Mouse (Mus musculus): ENCODE data around the gene Rbm5. TPM values are rescaled to one million over a fixed set of nuclear protein-coding genes. Genes with fewer than 3 reads are reported as not detected.

The Rbm5 gene
- polyA plus RNA-seq, 1 experiment: 118 TPM

- 69% methylated on average over 7 of the region's 7 CpGs for WGBS
Measured at GRCm38 (mm10) chr9:107694627-107695026, 76.2 kb downstream of the Rbm5 start.

GRCm38 (mm10) chr9:107693433-107693987, 77.3 kb downstream of the Rbm5 start:
- 56% methylated on average over 4 of the region's 4 CpGs for whole genome bisulfite sequencing

More at GRCm38 (mm10) chr9:107694627-107695026, 76.2 kb downstream of the Rbm5 start:
- TF ChIP-seq CTCF (IDR thresholded peaks at IDR 0.05; ENCODE audit: control insufficient read depth, insufficient read depth, low read length) (no peak), POLR2A (IDR thresholded peaks at IDR 0.05; ENCODE audit: borderline replicate concordance, control insufficient read depth, low read depth, low read length) (no peak)
- Histone ChIP-seq H3K4me1 (ENCODE audit: control insufficient read depth, insufficient read depth, low read length) (no peaks in the 10 kb centered on the region), H3K4me3 (replicated peaks; ENCODE audit: control insufficient read depth, low read depth, low read length) (no peak overlapping the region), H3K27ac (ENCODE audit: control insufficient read depth, insufficient read depth, low read depth, low read length, poor library complexity) (no peak overlapping the region)

DNA sequence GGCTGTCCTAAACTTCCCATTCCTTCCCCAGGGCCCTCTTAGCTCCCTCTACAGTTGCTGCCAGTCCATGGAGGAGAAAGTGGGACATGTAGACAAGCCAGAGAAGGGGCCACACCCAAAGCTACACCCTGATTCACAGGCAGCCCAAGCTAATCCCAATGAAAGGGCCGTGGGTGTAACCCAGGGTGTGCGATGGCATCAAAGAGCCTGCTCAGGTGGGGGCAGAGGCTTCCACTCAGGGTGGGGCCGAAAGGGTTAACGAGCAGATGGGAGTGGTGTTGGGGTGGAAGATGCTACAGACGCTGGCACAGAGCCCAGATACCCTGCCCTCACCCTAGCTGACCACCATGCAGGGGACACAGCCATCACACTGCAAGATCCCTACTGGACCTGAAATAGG, 78.0 kb downstream of the Rbm5 start:
- H3K27ac ChIP-seq (ENCODE audit: control insufficient read depth, insufficient read depth, low read depth, low read length, poor library complexity): no peak overlapping the region
- H3K4me1 ChIP-seq (ENCODE audit: control insufficient read depth, insufficient read depth, low read length): no peaks in the 10 kb centered on the region
- TF ChIP-seq POLR2A (IDR thresholded peaks at IDR 0.05; ENCODE audit: borderline replicate concordance, control insufficient read depth, low read depth, low read length) (no peak), CTCF (IDR thresholded peaks at IDR 0.05; ENCODE audit: control insufficient read depth, insufficient read depth, low read length) (no peak)
- no peak overlapping the region for H3K4me3 ChIP-seq (replicated peaks; ENCODE audit: control insufficient read depth, low read depth, low read length)
- WGBS: 76% methylated on average over 5 of the region's 5 CpGs

More at GRCm38 (mm10) chr9:107693433-107693987, 77.3 kb downstream of the Rbm5 start:
- TF ChIP-seq POLR2A (IDR thresholded peaks at IDR 0.05; ENCODE audit: borderline replicate concordance, control insufficient read depth, low read depth, low read length) (no peak), CTCF (IDR thresholded peaks at IDR 0.05; ENCODE audit: control insufficient read depth, insufficient read depth, low read length) (no peak)
- no peaks in the 10 kb centered on the region for H3K4me1 ChIP-seq (ENCODE audit: control insufficient read depth, insufficient read depth, low read length)
- no peak overlapping the region for H3K27ac ChIP-seq (ENCODE audit: control insufficient read depth, insufficient read depth, low read depth, low read length, poor library complexity)
- H3K4me3 ChIP-seq (replicated peaks; ENCODE audit: control insufficient read depth, low read depth, low read length): no peak overlapping the region

DNA sequence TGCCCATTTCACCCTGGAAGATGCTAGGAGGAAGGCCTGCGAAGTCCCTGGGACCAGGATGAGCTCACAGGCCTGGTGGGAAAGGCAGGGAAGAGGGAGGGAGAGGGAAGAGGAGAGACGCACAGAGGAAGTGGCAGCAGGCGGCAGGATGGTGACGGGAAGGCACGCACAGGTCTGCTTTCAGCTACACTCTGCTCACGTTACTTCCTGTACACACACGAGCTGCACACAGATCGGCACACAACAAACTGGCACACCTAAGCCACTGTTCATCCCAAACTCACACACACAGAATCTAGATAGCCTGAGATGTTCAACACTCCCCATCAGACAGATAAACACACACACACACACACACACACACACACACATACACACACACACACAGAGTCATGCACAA, 80.4 kb downstream of the Rbm5 start:
- no peak overlapping the region for H3K27ac ChIP-seq (ENCODE audit: control insufficient read depth, insufficient read depth, low read depth, low read length, poor library complexity)
- WGBS: 20% methylated on average over 8 of the region's 8 CpGs
- no peaks in the 10 kb centered on the region for H3K4me1 ChIP-seq (ENCODE audit: control insufficient read depth, insufficient read depth, low read length)
- TF ChIP-seq CTCF (IDR thresholded peaks at IDR 0.05; ENCODE audit: control insufficient read depth, insufficient read depth, low read length) (no peak), POLR2A (IDR thresholded peaks at IDR 0.05; ENCODE audit: borderline replicate concordance, control insufficient read depth, low read depth, low read length) (no peak)
- no peak overlapping the region for H3K4me3 ChIP-seq (replicated peaks; ENCODE audit: control insufficient read depth, low read depth, low read length)

Other genes with a start within 250 kb of the Rbm5 start
- 2.2 and 6.6 TPM in 2 replicates for gene Tmem115, start 237.1 kb downstream of the Rbm5 start, polyA plus RNA-seq (2011; ENCODE audit: insufficient read depth, insufficient read length, low replicate concordance, missing spikeins)
- gene Cyb561d2, start 228.8 kb downstream of the Rbm5 start, polyA plus RNA-seq (2011; ENCODE audit: insufficient read depth, insufficient read length, low replicate concordance, missing spikeins): 6.0 and 10.3 TPM in 2 replicates
- 9.3 and 24.6 TPM in 2 replicates for gene Nprl2, start 228.8 kb downstream of the Rbm5 start, polyA plus RNA-seq (2011; ENCODE audit: insufficient read depth, insufficient read length, low replicate concordance, missing spikeins)
- gene Zmynd10, start 223.7 kb downstream of the Rbm5 start, polyA plus RNA-seq (2011; ENCODE audit: insufficient read depth, insufficient read length, low replicate concordance, missing spikeins): not detected in 2 replicates
- gene Rassf1, start 219.4 kb downstream of the Rbm5 start, polyA plus RNA-seq (2011; ENCODE audit: insufficient read depth, insufficient read length, low replicate concordance, missing spikeins): 31.3 and 32.3 TPM in 2 replicates
- 15.0 and 22.1 TPM in 2 replicates for gene Tusc2, start 207.7 kb downstream of the Rbm5 start, polyA plus RNA-seq (2011; ENCODE audit: insufficient read depth, insufficient read length, low replicate concordance, missing spikeins)
- 6.8 and 7.2 TPM in 2 replicates for gene Hyal2, start 203.1 kb downstream of the Rbm5 start, polyA plus RNA-seq (2011; ENCODE audit: insufficient read depth, insufficient read length, low replicate concordance, missing spikeins)
- 2.9 and 8.5 TPM in 2 replicates for gene Hyal1, start 194.1 kb downstream of the Rbm5 start, polyA plus RNA-seq (2011; ENCODE audit: insufficient read depth, insufficient read length, low replicate concordance, missing spikeins)
- gene Naa80, start 192.1 kb downstream of the Rbm5 start, polyA plus RNA-seq (2011; ENCODE audit: insufficient read depth, insufficient read length, low replicate concordance, missing spikeins): 14.9 and 34.9 TPM in 2 replicates
- gene Hyal3, start 190.2 kb downstream of the Rbm5 start, polyA plus RNA-seq (2011; ENCODE audit: insufficient read depth, insufficient read length, low replicate concordance, missing spikeins): 2.8 TPM in 1 of 2 replicates, not detected in the other
- gene Ifrd2, start 183.4 kb downstream of the Rbm5 start, polyA plus RNA-seq (2011; ENCODE audit: insufficient read depth, insufficient read length, low replicate concordance, missing spikeins): 172 and 173 TPM in 2 replicates
- gene Sema3b, start 161.8 kb downstream of the Rbm5 start, polyA plus RNA-seq (2011; ENCODE audit: insufficient read depth, insufficient read length, low replicate concordance, missing spikeins): 2.1 TPM in 1 of 2 replicates, not detected in the other
- gene Gnai2, start 135.6 kb downstream of the Rbm5 start, polyA plus RNA-seq (2011; ENCODE audit: insufficient read depth, insufficient read length, low replicate concordance, missing spikeins): 198 and 273 TPM in 2 replicates
- 1.8 and 4.7 TPM in 2 replicates for gene Slc38a3, start 101.5 kb downstream of the Rbm5 start, polyA plus RNA-seq (2011; ENCODE audit: insufficient read depth, insufficient read length, low replicate concordance, missing spikeins)
- gene Gnat1, start 91.3 kb downstream of the Rbm5 start, polyA plus RNA-seq (2011; ENCODE audit: insufficient read depth, insufficient read length, low replicate concordance, missing spikeins): not detected in 2 replicates
- gene Sema3f, start 60.5 kb downstream of the Rbm5 start, polyA plus RNA-seq (2011; ENCODE audit: insufficient read depth, insufficient read length, low replicate concordance, missing spikeins): 3.6 and 5.0 TPM in 2 replicates
- 78.4 and 110 TPM in 2 replicates for gene Rbm6, start 102.2 kb upstream of the Rbm5 start, polyA plus RNA-seq (2011; ENCODE audit: insufficient read depth, insufficient read length, low replicate concordance, missing spikeins)
- 6.3 and 12.9 TPM in 2 replicates for gene Mon1a, start 117.2 kb upstream of the Rbm5 start, polyA plus RNA-seq (2011; ENCODE audit: insufficient read depth, insufficient read length, low replicate concordance, missing spikeins)
- gene Mst1r, start 135.9 kb upstream of the Rbm5 start, polyA plus RNA-seq (2011; ENCODE audit: insufficient read depth, insufficient read length, low replicate concordance, missing spikeins): 0.20 and 0.75 TPM in 2 replicates
- not detected in 2 replicates for gene Actl11, start 157.5 kb upstream of the Rbm5 start, polyA plus RNA-seq (2011; ENCODE audit: insufficient read depth, insufficient read length, low replicate concordance, missing spikeins)
- 0.87 TPM in 1 of 2 replicates, not detected in the other for gene Camkv, start 164.7 kb upstream of the Rbm5 start, polyA plus RNA-seq (2011; ENCODE audit: insufficient read depth, insufficient read length, low replicate concordance, missing spikeins)
- gene Traip, start 179.1 kb upstream of the Rbm5 start, polyA plus RNA-seq (2011; ENCODE audit: insufficient read depth, insufficient read length, low replicate concordance, missing spikeins): 27.0 and 30.0 TPM in 2 replicates
- gene Uba7, start 204.5 kb upstream of the Rbm5 start, polyA plus RNA-seq (2011; ENCODE audit: insufficient read depth, insufficient read length, low replicate concordance, missing spikeins): 138 and 310 TPM in 2 replicates
- 4.7 TPM in 1 of 2 replicates, not detected in the other for gene Gm20661, start 212.1 kb upstream of the Rbm5 start, polyA plus RNA-seq (2011; ENCODE audit: insufficient read depth, insufficient read length, low replicate concordance, missing spikeins)
- gene Inka1, start 214.9 kb upstream of the Rbm5 start, polyA plus RNA-seq (2011; ENCODE audit: insufficient read depth, insufficient read length, low replicate concordance, missing spikeins): 27.9 and 32.3 TPM in 2 replicates
- 10.6 and 23.4 TPM in 2 replicates for gene Cdhr4, start 221.5 kb upstream of the Rbm5 start, polyA plus RNA-seq (2011; ENCODE audit: insufficient read depth, insufficient read length, low replicate concordance, missing spikeins)
- gene Gm20662, start 225.4 kb upstream of the Rbm5 start, polyA plus RNA-seq (2011; ENCODE audit: insufficient read depth, insufficient read length, low replicate concordance, missing spikeins): not detected in 2 replicates
- 54.3 and 99.5 TPM in 2 replicates for gene Ip6k1, start 231.5 kb upstream of the Rbm5 start, polyA plus RNA-seq (2011; ENCODE audit: insufficient read depth, insufficient read length, low replicate concordance, missing spikeins)

Measured in bone marrow, adult 2 months (tissue).